Mouse (Mus musculus): ENCODE data around the gene 1190005I06Rik. TPM values are rescaled to one million over a fixed set of nuclear protein-coding genes. Genes with fewer than 3 reads are reported as not detected.
A peak's percentile ranks its signal among the peaks of the same experiment; 100 is the strongest.

Gene 1190005I06Rik
- polyA plus RNA-seq, 1 experiment from 2014 or later: 1.2 TPM

DNA sequence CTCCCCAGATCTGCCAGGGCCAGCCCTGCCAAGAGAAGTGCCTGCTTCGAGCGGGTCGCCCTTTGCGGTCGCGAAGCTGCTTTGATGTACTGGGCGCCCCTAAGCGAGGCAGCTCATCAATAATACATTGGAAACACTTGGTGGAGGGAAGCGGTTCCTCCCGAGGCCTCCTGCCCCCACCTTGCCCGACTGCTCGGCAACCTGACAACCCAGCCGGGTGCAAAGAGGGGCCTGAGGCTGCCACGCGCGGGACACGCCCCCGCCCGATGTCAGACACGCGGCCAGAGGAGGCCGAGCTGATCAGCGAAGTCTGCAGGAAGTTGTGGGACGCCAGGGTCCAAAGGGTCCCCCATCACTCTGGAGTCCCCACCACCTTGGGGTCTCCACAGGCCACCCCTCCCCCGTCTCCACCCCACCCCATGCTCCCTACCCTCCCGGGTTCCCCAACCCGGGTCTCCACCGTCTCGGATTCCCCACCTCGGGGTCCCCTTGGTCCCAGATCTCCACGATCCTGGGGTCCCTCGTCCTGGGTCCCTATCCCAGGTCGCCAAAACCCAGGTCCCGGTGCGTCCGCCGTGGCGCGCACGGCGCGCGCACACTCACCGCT lies 13.7 kb downstream of the 1190005I06Rik start:
- Histone ChIP-seq H3K4me2 (peak overlapping the region; percentile 84), H3K9me3 (replicated peaks) (no peaks in the 10 kb centered on the region), H3K27ac (replicated peaks) (no peak overlapping the region), H3K4me3 (replicated peaks) (peak overlapping the region; percentile 56), H3K4me1 (replicated peaks) (peaks cover 15% of the 10 kb centered on the region), H3K27me3 (peaks cover 77% of the 10 kb centered on the region), H3K9ac (no peak overlapping the region), H3K36me3 (replicated peaks) (no peaks in the 10 kb centered on the region)
- WGBS (ENCODE audit: insufficient replicate concordance): 2% methylated on average over 44 of the region's 44 CpGs
- no peak for ATAC-seq (ENCODE audit: insufficient read depth)

DNA sequence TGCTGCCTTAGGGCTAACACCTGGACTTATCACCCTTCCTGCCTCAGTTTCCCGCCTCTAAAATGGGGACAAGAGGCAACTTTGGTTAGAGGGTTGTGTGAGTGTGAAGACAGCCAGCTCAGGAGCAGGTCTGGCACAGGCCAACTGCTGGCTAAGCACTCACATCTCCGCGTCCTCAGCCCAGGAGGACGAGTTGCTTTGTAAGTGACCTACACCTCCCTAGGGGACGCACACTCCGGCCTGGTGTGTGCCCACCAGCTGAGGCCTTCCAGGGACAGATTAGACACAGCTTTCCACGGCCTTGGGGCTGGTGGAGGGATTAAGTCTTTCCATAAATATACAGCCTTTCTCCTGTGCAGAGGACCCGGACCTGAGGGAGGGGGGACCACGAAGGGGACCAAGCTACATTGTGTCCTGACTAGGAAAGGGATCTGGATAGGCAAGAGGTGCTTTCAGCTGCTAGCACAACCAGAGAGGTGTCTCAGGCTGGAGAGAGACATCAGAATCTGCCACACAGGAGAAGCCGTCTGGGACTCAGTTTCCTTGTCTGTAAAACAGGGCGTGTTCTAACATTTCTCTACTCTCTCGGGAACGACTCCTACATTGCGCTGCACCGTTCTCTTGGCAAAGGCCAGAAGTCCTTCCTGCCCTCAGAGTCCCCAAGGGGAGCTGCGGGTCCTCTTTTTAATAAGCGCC lies 14.3 kb downstream of the 1190005I06Rik start:
- Histone ChIP-seq H3K4me3 (replicated peaks) (peak overlapping the region; percentile 56), H3K36me3 (replicated peaks) (no peaks in the 10 kb centered on the region), H3K27me3 (peaks cover 77% of the 10 kb centered on the region), H3K4me2 (peak overlapping the region; percentile 84), H3K9ac (no peak overlapping the region), H3K4me1 (replicated peaks) (peaks cover 15% of the 10 kb centered on the region), H3K9me3 (replicated peaks) (no peaks in the 10 kb centered on the region), H3K27ac (replicated peaks) (no peak overlapping the region)
- ATAC-seq (ENCODE audit: insufficient read depth): no peak
- WGBS (ENCODE audit: insufficient replicate concordance): 42% methylated on average over 17 of the region's 17 CpGs

DNA sequence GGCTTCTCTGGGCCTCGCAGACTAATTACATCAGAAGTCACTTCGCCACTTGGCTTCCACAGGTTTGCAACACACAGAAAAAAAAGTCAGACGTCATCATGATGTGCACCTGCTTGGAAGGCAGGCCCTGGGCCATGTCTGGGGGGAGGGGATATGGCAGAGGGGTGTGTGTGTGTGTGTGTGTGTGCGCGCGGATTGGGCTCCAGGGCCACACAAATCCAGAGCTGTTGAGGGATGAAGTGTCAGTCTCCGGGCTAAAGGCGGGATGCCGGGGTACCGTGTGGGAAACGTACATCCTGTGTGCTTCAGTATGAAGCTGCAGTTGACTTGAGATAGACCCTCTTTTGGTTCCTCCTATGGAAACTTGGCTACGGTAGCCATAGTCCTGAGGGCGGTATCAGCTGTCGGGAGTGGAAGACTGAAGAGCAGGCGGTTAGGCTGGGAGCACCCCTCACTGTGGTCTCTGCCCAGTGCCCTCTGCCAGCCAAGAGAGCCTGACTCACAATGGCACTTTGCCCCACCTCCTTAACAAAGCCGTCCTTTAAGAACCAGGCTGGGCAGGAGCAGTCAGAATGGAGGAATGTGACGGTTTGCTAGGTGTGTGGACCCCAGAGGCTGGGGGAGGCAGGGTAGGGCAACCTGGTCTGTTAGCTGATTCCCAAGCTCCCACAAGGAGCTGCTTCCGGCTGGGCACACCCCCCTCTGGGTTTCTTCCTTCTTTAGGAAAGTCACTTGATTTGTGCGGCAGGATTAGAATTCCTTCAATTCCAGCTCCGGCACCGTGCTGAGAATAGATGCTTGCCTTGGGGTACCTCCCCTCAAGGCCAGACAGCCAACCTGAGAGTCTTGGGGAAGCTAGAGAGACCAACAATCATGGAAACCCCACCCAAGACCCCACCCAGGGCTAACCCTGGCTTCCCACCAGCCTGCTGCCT lies 15.7 kb downstream of the 1190005I06Rik start:
- H3K4me2 ChIP-seq: no peak overlapping the region
- no peaks in the 10 kb centered on the region for H3K9me3 ChIP-seq (replicated peaks)
- H3K4me1 ChIP-seq (replicated peaks): peaks cover 15% of the 10 kb centered on the region
- H3K27ac ChIP-seq (replicated peaks): no peak overlapping the region
- no peak overlapping the region for H3K4me3 ChIP-seq (replicated peaks)
- no peak overlapping the region for H3K9ac ChIP-seq
- WGBS (ENCODE audit: insufficient replicate concordance): 76% methylated on average over 21 of the region's 21 CpGs
- H3K36me3 ChIP-seq (replicated peaks): no peaks in the 10 kb centered on the region
- ATAC-seq (ENCODE audit: insufficient read depth): no peak
- H3K27me3 ChIP-seq: peaks cover 69% of the 10 kb centered on the region

DNA sequence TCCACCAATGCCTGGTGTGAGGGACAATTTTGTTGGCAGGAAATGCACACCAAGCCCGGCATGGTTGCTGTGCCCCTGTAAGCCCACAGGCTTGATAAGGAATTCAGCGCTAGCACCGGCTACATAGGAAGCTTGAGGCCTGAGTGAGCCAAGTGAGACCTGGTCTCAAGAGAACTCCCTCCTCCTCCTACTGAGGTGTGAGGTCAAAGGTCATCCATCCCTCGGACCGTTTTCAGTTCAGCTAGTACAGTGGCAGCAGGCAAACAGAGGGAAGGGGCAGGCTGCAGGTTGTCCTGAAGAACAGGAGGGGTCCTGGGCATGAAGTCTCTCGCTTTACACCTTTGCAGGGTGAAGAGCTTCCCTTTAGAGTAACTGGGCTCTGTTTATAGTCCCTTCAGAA lies 16.6 kb downstream of the 1190005I06Rik start:
- peaks cover 60% of the 10 kb centered on the region for H3K27me3 ChIP-seq

DNA sequence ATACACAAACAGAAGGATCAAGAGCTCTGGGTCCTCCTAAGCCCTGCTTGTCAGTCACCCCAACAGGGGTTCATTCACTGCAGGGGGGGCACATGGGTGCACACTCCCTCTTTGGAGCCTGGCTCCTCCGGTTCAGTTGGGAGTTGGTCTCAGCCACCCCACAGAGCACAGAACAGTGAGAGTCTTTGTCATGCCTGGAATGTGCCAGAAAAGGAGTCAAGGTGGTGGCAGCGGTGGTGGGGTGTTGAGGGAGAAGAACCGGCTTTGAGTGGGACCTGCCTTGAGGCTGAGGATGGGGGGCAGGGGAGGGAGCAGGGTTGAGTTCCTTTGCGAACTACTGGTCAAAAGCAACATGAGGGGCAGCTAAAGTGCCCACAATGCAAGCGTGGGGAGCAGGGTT lies 17.4 kb downstream of the 1190005I06Rik start:
- Histone ChIP-seq H3K9ac (no peak overlapping the region), H3K27ac (replicated peaks) (no peak overlapping the region), H3K27me3 (peaks cover 53% of the 10 kb centered on the region), H3K4me2 (no peak overlapping the region), H3K4me3 (replicated peaks) (no peak overlapping the region), H3K36me3 (replicated peaks) (no peaks in the 10 kb centered on the region), H3K9me3 (replicated peaks) (no peaks in the 10 kb centered on the region), H3K4me1 (replicated peaks) (peaks cover 15% of the 10 kb centered on the region)
- ATAC-seq (ENCODE audit: insufficient read depth): no peak
- WGBS (ENCODE audit: insufficient replicate concordance): 55% methylated on average over 5 of the region's 5 CpGs

More for the DNA sequence above, 16.6 kb downstream of the 1190005I06Rik start:
- ATAC-seq (ENCODE audit: insufficient read depth): no peak
- no peak overlapping the region for H3K4me2 ChIP-seq
- H3K9ac ChIP-seq: no peak overlapping the region
- H3K9me3 ChIP-seq (replicated peaks): no peaks in the 10 kb centered on the region
- H3K4me1 ChIP-seq (replicated peaks): peaks cover 15% of the 10 kb centered on the region
- no peak overlapping the region for H3K4me3 ChIP-seq (replicated peaks)
- H3K27ac ChIP-seq (replicated peaks): no peak overlapping the region
- H3K36me3 ChIP-seq (replicated peaks): no peaks in the 10 kb centered on the region
- 27% methylated on average over 6 of the region's 6 CpGs for WGBS (ENCODE audit: insufficient replicate concordance)

DNA sequence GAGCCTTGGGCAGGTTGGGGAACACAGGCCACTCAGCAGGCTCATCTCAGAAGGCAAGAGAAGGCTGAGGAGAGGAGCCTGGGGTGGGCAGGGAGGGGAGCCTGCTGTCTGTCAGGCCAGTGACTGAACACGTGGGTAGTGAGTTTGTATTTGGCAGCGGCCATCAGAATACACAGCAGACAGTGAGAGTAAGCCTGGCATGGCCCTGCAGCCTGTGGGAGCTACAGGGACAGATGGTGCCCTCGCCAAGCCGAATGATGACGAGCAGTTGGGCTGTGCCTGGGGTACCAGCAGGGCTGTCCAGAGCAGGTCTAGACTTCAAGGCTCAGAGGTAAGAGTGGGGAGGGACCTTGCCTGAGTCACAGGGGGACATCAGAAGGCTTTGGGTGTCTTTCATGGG lies 20.1 kb downstream of the 1190005I06Rik start:
- no peaks in the 10 kb centered on the region for H3K9me3 ChIP-seq (replicated peaks)
- H3K27me3 ChIP-seq: peaks cover 25% of the 10 kb centered on the region
- 71% methylated on average over 5 of the region's 5 CpGs for WGBS (ENCODE audit: insufficient replicate concordance)
- no peak overlapping the region for H3K9ac ChIP-seq
- H3K36me3 ChIP-seq (replicated peaks): no peaks in the 10 kb centered on the region
- no peak overlapping the region for H3K27ac ChIP-seq (replicated peaks)
- no peak overlapping the region for H3K4me3 ChIP-seq (replicated peaks)
- no peak for ATAC-seq (ENCODE audit: insufficient read depth)
- peaks cover 11% of the 10 kb centered on the region for H3K4me1 ChIP-seq (replicated peaks)
- no peak overlapping the region for H3K4me2 ChIP-seq

DNA sequence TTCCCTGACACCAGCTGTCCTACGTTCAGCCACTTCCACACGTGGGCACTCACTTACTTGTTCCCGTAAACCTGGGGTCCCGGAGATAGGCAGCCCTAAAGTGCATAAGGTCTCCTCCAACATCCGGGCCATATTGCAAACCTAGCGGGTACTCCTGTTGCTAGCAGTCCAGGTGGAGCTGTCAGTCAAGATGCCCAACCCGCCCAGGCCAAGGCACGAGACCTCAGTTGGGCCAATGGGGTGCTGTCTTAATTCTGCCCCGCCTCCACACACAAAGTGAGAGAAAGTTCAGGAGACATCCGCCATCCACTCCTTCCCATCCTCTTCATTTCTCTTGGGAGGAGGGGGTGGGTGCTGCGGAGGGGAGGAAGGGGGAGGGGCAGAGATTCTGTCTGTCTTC lies 21.0 kb downstream of the 1190005I06Rik start:
- no peaks in the 10 kb centered on the region for H3K36me3 ChIP-seq (replicated peaks)
- no peak for ATAC-seq (ENCODE audit: insufficient read depth)

DNA sequence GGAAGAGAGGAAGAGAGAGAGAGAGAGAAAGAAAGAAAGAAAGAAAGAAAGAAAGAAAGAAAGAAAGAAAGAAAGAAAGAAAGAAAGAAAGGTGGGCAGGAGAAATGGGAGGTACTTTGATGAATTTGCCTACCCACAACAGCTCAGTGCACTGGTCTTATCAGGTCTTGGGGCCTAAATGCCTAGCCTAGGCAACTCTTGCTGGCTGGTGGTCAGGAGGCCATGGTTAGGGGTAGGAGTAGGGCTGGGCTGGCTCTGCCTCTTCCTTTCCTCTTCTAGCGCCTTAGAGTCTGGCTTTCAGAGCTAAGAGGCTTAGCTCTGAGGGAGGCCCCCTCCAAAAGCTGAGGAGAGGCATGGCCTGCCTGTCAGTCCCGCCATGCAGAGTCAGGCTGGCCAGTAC lies 23.8 kb downstream of the 1190005I06Rik start:
- Histone ChIP-seq H3K9ac (no peak overlapping the region), H3K4me1 (replicated peaks) (peaks cover 35% of the 10 kb centered on the region), H3K27ac (replicated peaks) (no peak overlapping the region), H3K9me3 (replicated peaks) (no peaks in the 10 kb centered on the region), H3K36me3 (replicated peaks) (no peaks in the 10 kb centered on the region), H3K4me2 (no peak overlapping the region), H3K4me3 (replicated peaks) (no peak overlapping the region), H3K27me3 (no peaks in the 10 kb centered on the region)
- ATAC-seq (ENCODE audit: insufficient read depth): 0 out of 2 replicates have a peak, but pooled peaks have one; percentile 33
- 19% methylated on average over 2 of the region's 2 CpGs for WGBS (ENCODE audit: insufficient replicate concordance)

More for the DNA sequence above, 21.0 kb downstream of the 1190005I06Rik start:
- Histone ChIP-seq H3K27ac (replicated peaks) (no peak overlapping the region), H3K9ac (no peak overlapping the region), H3K27me3 (peaks cover 17% of the 10 kb centered on the region), H3K4me3 (replicated peaks) (no peak overlapping the region), H3K4me2 (no peak overlapping the region), H3K9me3 (replicated peaks) (no peaks in the 10 kb centered on the region), H3K4me1 (replicated peaks) (peaks cover 19% of the 10 kb centered on the region)
- WGBS (ENCODE audit: insufficient replicate concordance): 66% methylated on average over 11 of the region's 11 CpGs

DNA sequence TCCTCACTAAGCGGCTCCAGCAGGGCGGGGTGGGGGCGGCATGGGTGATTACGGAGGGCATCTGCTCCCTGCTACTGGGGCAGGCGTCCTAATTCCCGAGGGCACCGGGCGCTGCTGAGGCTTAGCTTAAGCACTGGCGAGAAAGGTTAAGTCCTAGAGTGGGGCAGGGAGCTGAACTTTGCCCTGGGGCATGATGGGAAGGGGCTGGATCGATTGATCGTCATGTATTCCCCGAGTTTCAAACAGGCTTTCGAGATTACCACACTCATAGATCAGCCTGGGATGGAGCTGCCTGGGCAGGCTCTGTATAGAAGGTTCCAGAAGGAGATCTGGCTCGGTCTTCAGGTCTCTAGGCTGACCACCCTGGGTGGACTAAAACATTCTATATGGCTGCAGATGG lies 25.3 kb downstream of the 1190005I06Rik start:
- H3K4me2 ChIP-seq: no peak overlapping the region
- H3K9ac ChIP-seq: no peak overlapping the region
- no peaks in the 10 kb centered on the region for H3K27me3 ChIP-seq
- peaks cover 42% of the 10 kb centered on the region for H3K4me1 ChIP-seq (replicated peaks)
- no peaks in the 10 kb centered on the region for H3K36me3 ChIP-seq (replicated peaks)
- WGBS (ENCODE audit: insufficient replicate concordance): 61% methylated on average over 14 of the region's 14 CpGs
- no peak overlapping the region for H3K27ac ChIP-seq (replicated peaks)
- H3K9me3 ChIP-seq (replicated peaks): no peaks in the 10 kb centered on the region
- no peak for ATAC-seq (ENCODE audit: insufficient read depth)
- H3K4me3 ChIP-seq (replicated peaks): no peak overlapping the region

DNA sequence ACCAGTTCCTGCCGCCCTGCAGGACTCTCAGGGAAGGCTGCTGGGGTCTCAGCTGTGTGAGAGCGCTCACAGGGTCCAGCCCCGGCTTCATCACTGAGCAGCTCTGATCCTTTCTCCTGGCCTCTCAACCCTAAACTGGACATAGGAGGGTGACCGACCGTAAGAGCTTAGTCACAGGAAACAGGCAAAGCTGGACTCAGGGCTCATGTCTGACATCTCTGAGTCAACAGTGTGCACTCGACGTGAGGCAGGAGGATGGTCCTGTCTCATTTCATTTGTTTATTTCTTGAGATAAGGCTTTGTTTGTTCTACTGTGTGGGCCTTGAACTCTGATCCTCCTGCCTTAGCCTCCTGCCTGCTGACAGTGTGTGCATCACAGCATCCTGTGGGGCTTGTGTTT lies 27.0 kb downstream of the 1190005I06Rik start:
- Histone ChIP-seq H3K9me3 (replicated peaks) (no peaks in the 10 kb centered on the region), H3K4me2 (no peak overlapping the region), H3K4me1 (replicated peaks) (peaks cover 42% of the 10 kb centered on the region), H3K9ac (no peak overlapping the region), H3K36me3 (replicated peaks) (no peaks in the 10 kb centered on the region), H3K27me3 (no peaks in the 10 kb centered on the region), H3K4me3 (replicated peaks) (no peak overlapping the region), H3K27ac (replicated peaks) (peak overlapping the region; percentile 54; the same call in 1 of the 2 replicates)
- WGBS (ENCODE audit: insufficient replicate concordance): 56% methylated on average over 7 of the region's 7 CpGs
- ATAC-seq (ENCODE audit: insufficient read depth): peak; percentile 20; the same call in 1 of the 2 replicates

All from liver, embryonic 15.5 days (tissue).